Mouse (Mus musculus): Measurements from ENCODE around the gene Top1. TPM values are rescaled to one million over a fixed set of nuclear protein-coding genes. Genes with fewer than 3 reads are reported as not detected.

The Top1 gene
- polyA plus RNA-seq, 1 experiment from 2014 or later, result 48.6 TPM

DNA sequence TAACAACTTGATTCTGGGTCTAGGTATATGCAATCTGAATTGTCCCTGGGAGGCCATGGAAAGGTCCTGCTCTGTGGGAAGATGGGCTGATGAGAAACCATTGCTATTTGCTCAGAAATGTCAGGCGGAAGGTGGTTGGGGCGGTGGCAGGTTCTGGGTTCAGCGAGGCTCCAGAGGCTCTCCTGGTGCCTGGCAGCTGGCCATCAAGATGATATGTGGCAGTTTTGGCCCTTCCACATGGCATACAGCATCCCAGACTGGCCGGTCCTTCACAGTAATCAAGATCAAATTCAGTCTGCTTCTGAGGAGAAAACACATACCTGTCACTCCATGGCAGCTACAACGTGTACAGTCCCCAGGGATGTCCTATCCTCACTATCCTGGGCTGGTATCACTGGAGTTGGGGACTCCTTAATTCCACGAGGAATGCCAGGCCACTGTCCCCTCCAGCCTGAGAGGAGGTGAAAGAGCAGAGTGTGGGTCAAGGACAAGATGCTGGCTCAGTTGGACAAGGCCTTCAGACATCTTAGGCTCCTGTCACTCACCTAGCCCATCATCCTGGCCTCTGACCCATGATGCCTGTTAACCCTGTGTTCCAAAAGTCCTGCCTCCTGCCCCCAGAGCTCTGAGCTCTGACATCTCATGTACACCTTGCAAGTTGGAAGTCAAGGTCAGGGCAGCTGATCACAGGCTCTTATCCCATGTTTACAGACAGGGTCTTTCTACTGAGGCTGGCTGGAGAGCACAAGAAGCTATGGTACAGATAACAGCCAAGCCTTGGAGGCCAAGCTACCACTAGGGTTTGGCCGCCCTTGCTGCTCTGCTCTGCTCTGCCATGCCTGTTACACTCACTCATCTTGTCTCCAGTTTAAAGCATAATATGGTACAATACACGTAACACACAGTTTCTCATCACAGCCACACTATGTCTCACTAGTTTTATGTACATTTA lies 125.9 kb downstream of the Top1 start:
- H3K27me3 ChIP-seq (ENCODE audit: control insufficient read depth, insufficient read depth, low read length), result no peaks in the 10 kb centered on the region
- H3K9ac ChIP-seq (ENCODE audit: low read length), result no peak overlapping the region
- H3K4me1 ChIP-seq (ENCODE audit: control insufficient read depth in 2 of 2, insufficient read depth in 2 of 2, low read length in 2 of 2), result no peaks in the 10 kb centered on the region
- ATAC-seq (ENCODE audit: insufficient number of reproducible peaks, insufficient read depth, low FRiP score, low read depth), result no peak
- H3K27ac ChIP-seq (replicated peaks in 1 of 2; ENCODE audit: control insufficient read depth in 1 of 2, insufficient read depth in 1 of 2, low read depth in 2 of 2, low read length in 2 of 2), result no peak overlapping the region
- no peak overlapping the region for H3K4me2 ChIP-seq (ENCODE audit: low read length)
- H3K9me3 ChIP-seq (ENCODE audit: control insufficient read depth, low read length), result no peaks in the 10 kb centered on the region
- WGBS, result 77% methylated on average over 8 of the region's 8 CpGs
- peaks cover 21% of the 10 kb centered on the region for H3K36me3 ChIP-seq (ENCODE audit: control insufficient read depth, insufficient read depth, low read length)
- no peak overlapping the region for H3K4me3 ChIP-seq (ENCODE audit: control insufficient read depth in 1 of 2, insufficient read depth in 1 of 2, low read depth in 1 of 2, low read length in 2 of 2)

Small RNA genes within 50 kb of the gene (microRNA-seq; reads per million reads assigned to microRNA genes)
- gene Gm23968, result not detected

Other genes with a start within 250 kb of the Top1 start
- 33.1 and 33.7 TPM in 2 replicates for gene Plcg1, start 85.4 kb downstream of the Top1 start, polyA plus RNA-seq (2014; fragmentation: Nextera tagmentation; extraction: Ambion mirVana)
- gene Zhx3, start 227.1 kb downstream of the Top1 start, polyA plus RNA-seq (2014; fragmentation: Nextera tagmentation; extraction: Ambion mirVana), result 6.7 and 6.8 TPM in 2 replicates
- 0.78 and 0.82 TPM in 2 replicates for gene Lpin3, start 234.8 kb downstream of the Top1 start, polyA plus RNA-seq (2014; fragmentation: Nextera tagmentation; extraction: Ambion mirVana)